Mouse (Mus musculus) forebrain, embryonic 15.5 days (tissue): ENCODE measurements around the gene Nucb1. TPM values are rescaled to one million over a fixed set of nuclear protein-coding genes. Genes with fewer than 3 reads are reported as not detected.
"Not testable (repeated sequence)": the region's sequence is repeated elsewhere in the genome, so short reads cannot be mapped to it uniquely, and the experiment has no call there.

Experiments used
- ATAC-seq: fragments of 200-750 bp; cut with Nextera tagmentation; replicated peaks from 2 replicates; pipeline ENCODE4 v1.8.0; 2017; ENCODE audit warnings: mild to moderate bottlenecking, moderate TSS enrichment, moderate library complexity
- H3K27ac ChIP-seq: fragments of 300-500 bp; sonication (generic); replicated peaks from 2 replicates; pipeline ENCODE4 v1.5.1; 2015; ENCODE audit warnings: mild to moderate bottlenecking, inconsistent platforms
- H3K27me3 ChIP-seq: fragments of 300-500 bp; sonication (generic); 2 replicates; pipeline ENCODE4 v1.6.1; 2015; ENCODE audit warnings: inconsistent platforms
- H3K36me3 ChIP-seq: fragments of 300-500 bp; sonication (generic); 2 replicates; pipeline ENCODE4 v1.6.1; 2015; ENCODE audit warnings: mild to moderate bottlenecking, inconsistent platforms
- H3K4me1 ChIP-seq: fragments of 300-500 bp; sonication (generic); 2 replicates; pipeline ENCODE4 v1.6.1; 2015; ENCODE audit warnings: inconsistent platforms
- H3K4me2 ChIP-seq: fragments of 300-500 bp; sonication (generic); replicated peaks from 2 replicates; pipeline ENCODE4 v1.6.1; 2015; ENCODE audit warnings: mild to moderate bottlenecking, inconsistent platforms
- H3K4me3 ChIP-seq: fragments of 300-500 bp; sonication (generic); 2 replicates; pipeline ENCODE4 v1.5.1; 2015; ENCODE audit warnings: mild to moderate bottlenecking, inconsistent platforms
- H3K9ac ChIP-seq: fragments of 300-500 bp; sonication (generic); replicated peaks from 2 replicates; pipeline ENCODE4 v1.6.1; 2015; ENCODE audit warnings: mild to moderate bottlenecking, inconsistent platforms
- H3K9me3 ChIP-seq: fragments of 300-500 bp; sonication (generic); 2 replicates; pipeline ENCODE4 v1.6.1; 2016; ENCODE audit warnings: inconsistent platforms
- WGBS: fragments of 180-500 bp; shearing (Covaris S2); methylation state at CpG from one replicate; pipeline ENCODE4 v1.1.7; 2015; ENCODE audit warnings: mixed read lengths; 5-methylcytosine and 5-hydroxymethylcytosine counted together
- polyA plus RNA-seq: library from polyadenylated mRNA; unstranded; fragments of >200 nt; fragmentation: Nextera tagmentation; extraction: Ambion mirVana; gene quantifications from 2 replicates; pipeline ENCODE4 v1.2.1, GENCODE M21; 2015

Gene Nucb1
- polyA plus RNA-seq, 1 experiment from 2014 or later: 95.0 TPM

DNA sequence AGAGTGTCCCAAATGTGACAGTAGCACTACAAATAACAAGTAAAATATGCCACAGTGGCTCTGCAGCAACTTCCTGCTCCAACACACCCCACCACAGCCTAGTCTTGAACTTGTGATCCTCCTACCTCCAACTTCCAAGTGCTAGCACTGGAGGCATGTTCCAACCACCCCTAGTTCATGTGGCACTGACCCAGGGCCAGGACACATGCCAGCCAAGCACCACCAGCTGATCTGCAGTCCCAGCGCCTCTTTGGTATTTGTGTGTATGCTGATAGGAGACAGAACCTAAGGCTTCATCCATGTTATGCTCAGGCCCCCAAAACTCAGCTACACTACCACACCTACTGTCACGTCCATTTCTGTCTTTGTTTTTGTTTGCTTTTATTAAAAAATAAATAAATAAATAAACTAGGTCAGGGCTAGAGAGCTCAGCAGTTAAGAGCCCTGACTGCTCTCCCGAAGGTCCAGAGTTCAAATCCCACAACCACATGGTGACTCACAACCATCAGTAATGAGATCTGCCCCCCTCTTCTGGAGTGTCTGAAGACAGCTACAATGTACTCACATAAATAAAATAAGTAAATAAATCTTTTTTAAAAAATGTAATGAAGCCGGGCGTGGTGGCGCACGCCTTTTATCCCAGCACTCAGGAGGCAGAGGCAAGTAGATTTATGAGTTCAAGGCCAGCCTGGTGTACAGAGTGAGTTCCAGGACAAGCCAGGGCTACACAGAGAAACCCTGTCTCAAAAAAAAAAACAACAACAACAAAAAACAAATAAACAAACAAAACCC lies 46.0 kb downstream of the Nucb1 start:
- Histone ChIP-seq H3K9me3 (no peaks in the 10 kb centered on the region), H3K27me3 (no peaks in the 10 kb centered on the region), H3K4me2 (no peak overlapping the region), H3K27ac (no peak overlapping the region), H3K4me1 (peaks cover 37% of the 10 kb centered on the region), H3K36me3 (peaks cover 29% of the 10 kb centered on the region), H3K4me3 (no peak overlapping the region), H3K9ac (no peak overlapping the region)
- WGBS: 92% methylated on average over 7 of the region's 7 CpGs
- ATAC-seq: no peak

DNA sequence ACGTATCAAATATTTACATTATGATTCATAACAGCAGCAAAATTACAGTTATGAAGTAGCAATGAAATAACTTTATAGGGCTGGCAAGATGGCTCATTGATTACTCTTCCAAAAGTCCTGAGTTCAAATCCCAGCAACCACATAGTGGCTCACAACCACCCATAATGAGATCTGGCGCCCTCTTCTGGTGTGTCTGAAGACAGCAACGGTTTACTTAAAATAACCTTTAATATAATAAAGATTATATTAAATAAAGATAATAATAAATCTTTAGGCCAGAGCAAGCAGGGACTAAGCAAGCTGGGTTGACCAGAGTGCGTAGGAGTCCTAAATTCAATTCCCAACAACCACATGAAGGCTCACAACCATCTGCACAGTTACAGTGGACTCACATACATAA lies 47.3 kb downstream of the Nucb1 start:
- not testable (repeated sequence) for H3K27me3 ChIP-seq, H3K4me2 ChIP-seq, H3K4me3 ChIP-seq, ATAC-seq, H3K9ac ChIP-seq, H3K9me3 ChIP-seq, H3K27ac ChIP-seq
- WGBS: 80% methylated on average over 4 of the region's 4 CpGs
- Histone ChIP-seq H3K36me3 (peaks cover 35% of the 10 kb centered on the region), H3K4me1 (peaks cover 43% of the 10 kb centered on the region)

DNA sequence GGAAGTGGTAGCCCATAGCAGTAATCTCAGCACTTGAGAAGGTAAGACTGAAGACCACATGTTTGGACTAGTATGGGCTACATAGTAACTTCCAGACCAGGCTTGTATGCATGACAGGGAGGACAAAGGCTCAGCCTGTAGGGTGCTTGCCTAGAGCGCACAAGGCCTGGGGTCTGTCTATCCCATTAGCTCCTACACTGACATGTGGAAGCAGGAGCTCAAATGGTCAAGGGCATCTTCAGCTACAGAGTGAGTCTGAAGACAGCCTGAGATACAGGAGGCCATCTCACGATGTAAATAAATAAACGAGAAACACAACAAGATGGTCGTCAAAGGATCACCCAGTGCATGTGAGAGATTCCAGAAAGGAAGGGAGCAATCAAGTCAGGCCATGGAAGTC lies 47.9 kb downstream of the Nucb1 start:
- Histone ChIP-seq H3K9me3 (no peaks in the 10 kb centered on the region), H3K4me1 (peaks cover 47% of the 10 kb centered on the region), H3K36me3 (peaks cover 40% of the 10 kb centered on the region), H3K4me2 (no peak overlapping the region), H3K4me3 (no peak overlapping the region), H3K9ac (no peak overlapping the region), H3K27ac (no peak overlapping the region), H3K27me3 (no peaks in the 10 kb centered on the region)
- 89% methylated on average over 4 of the region's 4 CpGs for WGBS
- no peak for ATAC-seq

DNA sequence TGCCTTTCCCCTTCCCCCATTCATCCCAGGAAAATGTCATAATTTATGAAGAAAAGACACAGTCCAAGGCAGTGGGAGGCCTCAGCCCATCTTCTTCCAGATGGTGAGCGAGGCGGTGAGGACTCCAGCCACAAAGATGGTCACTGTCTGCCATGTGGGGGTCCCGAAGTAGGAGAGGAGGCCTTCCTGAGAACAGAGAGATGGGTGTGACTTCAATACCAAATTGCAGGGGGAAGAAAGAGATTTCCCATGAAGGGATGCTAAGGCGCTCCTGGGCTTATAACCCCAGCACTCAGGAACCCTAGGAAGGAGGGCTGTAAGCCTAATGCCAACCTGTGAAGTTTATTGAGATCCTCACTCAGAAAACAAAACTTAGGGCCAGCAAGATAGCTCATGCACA lies 48.4 kb downstream of the Nucb1 start:
- H3K4me1 ChIP-seq: peaks cover 48% of the 10 kb centered on the region
- H3K9ac ChIP-seq: no peak overlapping the region
- H3K4me3 ChIP-seq: no peak overlapping the region
- no peaks in the 10 kb centered on the region for H3K9me3 ChIP-seq
- no peak overlapping the region for H3K4me2 ChIP-seq
- H3K27ac ChIP-seq: peak overlapping the region; percentile 7; the same call in 1 of the 2 replicates
- no peaks in the 10 kb centered on the region for H3K27me3 ChIP-seq
- H3K36me3 ChIP-seq: peaks cover 45% of the 10 kb centered on the region
- ATAC-seq: no peak
- 94% methylated on average over 4 of the region's 4 CpGs for WGBS

DNA sequence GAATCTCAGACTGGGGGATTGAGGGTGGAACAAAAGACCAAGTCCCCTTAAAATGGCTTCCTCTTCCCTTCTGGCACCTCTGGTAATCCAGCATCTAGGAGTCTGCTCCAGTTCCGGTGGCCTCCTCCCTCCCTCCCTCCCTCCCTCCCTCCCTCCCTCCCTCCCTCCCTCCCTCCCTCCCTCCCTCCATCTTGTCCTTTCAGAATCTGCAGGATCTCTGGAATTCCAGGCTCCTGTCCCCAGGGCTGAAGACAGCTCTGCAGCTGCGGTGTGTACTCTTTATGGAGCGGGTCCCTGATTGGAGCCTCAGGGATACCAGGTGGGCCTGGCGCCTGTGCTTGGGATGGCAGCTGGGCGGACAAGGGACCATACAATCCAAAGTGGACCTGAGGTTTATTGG lies 48.9 kb downstream of the Nucb1 start:
- Histone ChIP-seq H3K9me3 (no peaks in the 10 kb centered on the region), H3K4me3 (no peak overlapping the region), H3K4me2 (no peak overlapping the region), H3K27me3 (no peaks in the 10 kb centered on the region), H3K4me1 (peaks cover 52% of the 10 kb centered on the region), H3K27ac (peak overlapping the region; percentile 96), H3K36me3 (peaks cover 47% of the 10 kb centered on the region), H3K9ac (no peak overlapping the region)
- ATAC-seq: no peak
- WGBS: 83% methylated on average over 4 of the region's 5 CpGs

DNA sequence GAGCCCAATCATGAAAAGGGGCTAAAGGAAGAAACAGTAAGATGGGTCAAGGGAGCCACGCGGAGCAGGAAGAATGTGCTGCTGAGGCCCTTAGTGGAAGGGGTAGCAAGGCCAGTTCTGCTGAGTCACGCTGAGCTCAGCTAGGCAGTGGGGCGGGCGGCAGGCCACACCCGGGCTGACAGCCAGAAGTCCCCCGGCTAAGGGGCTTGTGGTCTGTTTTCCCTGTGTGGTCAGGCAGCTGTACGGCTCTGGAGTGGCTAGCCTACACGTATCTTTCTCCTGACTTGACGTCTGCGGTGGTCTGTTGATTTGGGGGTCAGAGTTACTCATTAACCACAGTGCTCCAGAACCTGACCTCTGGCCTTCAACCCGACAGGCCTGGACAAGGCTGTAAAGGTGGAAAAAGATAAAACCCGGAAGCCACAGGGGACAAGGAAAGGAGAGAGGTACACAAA lies 49.3 kb downstream of the Nucb1 start:
- ATAC-seq: no peak
- Histone ChIP-seq H3K27ac (peak overlapping the region; percentile 96), H3K27me3 (no peaks in the 10 kb centered on the region), H3K4me2 (peak overlapping the region; percentile 56; the same call in 1 of the 2 replicates), H3K36me3 (peaks cover 47% of the 10 kb centered on the region), H3K9ac (no peak overlapping the region), H3K4me1 (peaks cover 48% of the 10 kb centered on the region), H3K9me3 (no peaks in the 10 kb centered on the region), H3K4me3 (no peak overlapping the region)
- 49% methylated on average over 13 of the region's 13 CpGs for WGBS

DNA sequence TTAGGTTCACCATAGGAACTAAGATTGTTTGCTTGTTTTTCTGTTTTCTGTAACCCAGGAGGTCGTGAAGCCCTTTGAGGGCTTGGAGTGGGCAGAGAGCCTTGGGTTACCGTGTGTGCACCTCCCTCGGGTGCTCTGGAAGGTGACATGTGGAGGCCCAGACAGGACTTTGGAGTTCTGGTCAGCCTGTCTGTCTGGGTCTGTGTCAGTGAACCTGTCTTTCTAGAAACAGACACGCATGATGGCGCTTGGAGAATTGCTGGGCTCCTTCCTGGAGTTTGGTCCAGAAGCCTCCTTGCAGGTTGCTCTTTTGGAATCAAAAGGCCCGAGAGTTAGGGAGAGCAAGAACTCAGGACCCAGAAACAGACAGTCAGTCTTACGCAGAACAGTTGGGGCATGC lies 49.8 kb downstream of the Nucb1 start:
- peaks cover 48% of the 10 kb centered on the region for H3K36me3 ChIP-seq
- peak; percentile 2; the same call in 1 of the 2 replicates for ATAC-seq

DNA sequence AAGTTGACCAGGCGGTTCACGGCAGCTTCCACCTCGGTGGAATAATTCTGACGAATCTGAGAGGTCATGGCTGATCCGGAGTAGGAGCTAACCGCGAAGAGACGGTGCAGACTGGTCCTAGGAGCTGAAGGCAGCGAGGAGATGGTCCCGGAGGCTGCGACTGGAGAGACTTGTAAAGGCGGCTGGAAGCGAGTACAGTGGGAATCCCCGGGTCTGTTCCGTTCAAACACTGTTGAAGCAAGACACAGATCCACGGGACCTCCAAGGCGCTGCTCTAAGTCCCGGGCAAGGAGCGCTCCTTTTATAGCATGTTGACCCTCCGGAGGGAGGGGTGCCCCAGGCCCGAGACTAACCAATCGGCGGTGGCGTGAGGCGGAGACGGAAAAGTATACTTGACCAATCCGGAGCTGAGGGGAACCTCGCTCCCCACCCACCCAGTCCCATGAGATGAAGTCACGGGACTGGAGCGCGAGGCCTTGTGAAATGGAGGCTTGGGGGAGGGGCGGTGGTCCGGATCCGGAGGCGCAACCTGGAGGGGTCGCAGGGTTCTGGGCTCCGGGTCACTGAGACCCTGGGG lies 50.6 kb downstream of the Nucb1 start, which contains the start of gene Ftl1:
Ftl1 (minus strand) TSS at position 321 of the 577 bp plus-strand sequence.
- H3K27me3 ChIP-seq, H3K9me3 ChIP-seq: not testable (repeated sequence)
- under 1% methylated on average over 31 of the region's 37 CpGs for WGBS
- H3K4me3 ChIP-seq: peak within 1 kb of the TSS; percentile 93
- H3K4me1 ChIP-seq: peaks cover 36% of the 10 kb centered on the region
- H3K4me2 ChIP-seq: peak within 1 kb of the TSS; percentile 63
- H3K27ac ChIP-seq: peak within 1 kb of the TSS; percentile 96
- peaks cover 47% of the 10 kb centered on the region for H3K36me3 ChIP-seq
- peak; percentile 95 for ATAC-seq
- peak within 1 kb of the TSS; percentile 93 for H3K9ac ChIP-seq

More for the DNA sequence above, 49.8 kb downstream of the Nucb1 start:
- Histone ChIP-seq H3K4me1 (peaks cover 43% of the 10 kb centered on the region), H3K27me3 (no peaks in the 10 kb centered on the region), H3K4me2 (peak overlapping the region; percentile 56), H3K9me3 (no peaks in the 10 kb centered on the region), H3K9ac (peak overlapping the region; percentile 41), H3K27ac (peak overlapping the region; percentile 96), H3K4me3 (peak overlapping the region; percentile 93)
- 79% methylated on average over 7 of the region's 7 CpGs for WGBS

DNA sequence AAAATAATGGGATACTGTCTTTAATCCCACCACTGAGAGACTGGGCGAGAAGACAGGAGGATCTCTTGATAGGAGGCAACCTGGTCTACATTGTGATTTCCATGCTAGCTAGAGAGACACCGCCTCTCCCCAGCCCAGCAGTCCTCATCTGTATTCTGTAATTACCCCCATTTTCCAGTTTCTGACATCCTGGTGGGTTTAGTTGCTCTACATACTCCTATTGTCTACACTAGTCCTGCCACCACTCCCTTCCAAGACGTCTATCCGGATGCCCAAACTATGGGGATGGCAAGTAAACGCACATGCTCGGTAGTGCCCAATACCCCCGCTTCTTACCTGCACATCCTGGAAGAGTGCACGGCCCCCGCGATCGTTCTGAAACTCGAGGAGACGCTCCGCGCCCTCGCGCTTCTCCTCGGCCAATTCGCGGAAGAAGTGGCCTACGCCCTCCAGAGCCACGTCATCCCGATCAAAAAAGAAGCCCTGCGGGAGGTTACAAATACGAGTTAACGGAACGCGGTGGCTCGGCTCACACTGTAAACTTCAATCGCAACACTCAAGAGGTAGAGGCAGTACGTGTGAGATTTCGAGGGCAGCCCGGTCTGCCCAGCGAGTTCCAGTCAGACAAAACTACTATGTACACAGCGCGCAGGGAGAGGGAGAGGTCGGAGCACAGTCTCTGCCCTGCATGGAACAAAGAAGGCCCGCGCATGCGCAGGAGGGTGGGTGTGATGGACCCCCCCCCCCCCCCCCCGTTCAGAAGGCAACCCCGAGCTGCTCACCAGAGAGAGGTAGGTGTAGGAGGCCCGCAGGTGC lies 51.2 kb downstream of the Nucb1 start:
- ATAC-seq: peak; percentile 77
- H3K27ac ChIP-seq: peak overlapping the region; percentile 96
- no peaks in the 10 kb centered on the region for H3K27me3 ChIP-seq
- peak overlapping the region; percentile 93 for H3K4me3 ChIP-seq
- peaks cover 35% of the 10 kb centered on the region for H3K4me1 ChIP-seq
- peak overlapping the region; percentile 93 for H3K9ac ChIP-seq
- WGBS: under 1% methylated on average over 43 of the region's 43 CpGs
- peaks cover 50% of the 10 kb centered on the region for H3K36me3 ChIP-seq
- H3K9me3 ChIP-seq: no peaks in the 10 kb centered on the region
- peak overlapping the region; percentile 63 for H3K4me2 ChIP-seq

DNA sequence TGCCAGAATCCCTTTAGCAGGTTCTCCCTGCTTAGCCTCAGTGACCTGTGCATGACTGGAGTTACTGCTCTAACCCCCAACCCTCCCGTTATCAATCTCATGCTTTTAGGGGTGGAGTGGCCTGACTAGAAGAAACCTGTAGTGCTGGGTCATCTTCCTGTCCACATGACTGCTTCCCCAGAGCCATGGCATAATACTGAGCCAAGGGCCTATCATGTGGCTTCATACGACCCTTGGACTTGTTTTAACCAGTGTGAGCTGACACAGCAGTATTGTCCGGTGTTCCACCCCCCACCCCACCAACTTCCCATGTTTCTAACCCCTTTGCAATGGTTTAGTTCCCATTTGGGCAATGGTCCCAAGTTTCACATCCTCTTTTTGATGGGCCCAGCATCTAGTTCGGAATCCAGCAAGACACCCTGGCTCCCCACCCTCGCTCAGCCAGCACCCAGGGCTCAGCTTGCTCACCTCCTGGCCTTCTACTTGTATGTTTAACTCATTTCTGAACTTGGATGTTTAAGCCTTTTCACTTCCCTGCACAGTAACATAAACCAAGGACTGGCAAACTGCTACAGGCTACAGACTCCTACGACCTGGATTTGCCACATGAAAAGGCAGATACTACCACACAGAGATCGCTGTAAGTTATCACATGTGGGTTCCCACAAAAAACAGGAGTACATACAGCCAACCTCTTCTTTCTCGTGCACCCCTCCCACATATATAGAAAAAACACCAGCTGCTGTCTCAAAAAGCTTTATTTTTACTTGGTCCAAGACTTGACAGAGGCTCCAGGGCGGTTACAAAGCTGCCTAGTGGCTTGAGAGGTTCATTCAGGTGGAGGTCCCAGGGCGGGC lies 52.8 kb downstream of the Nucb1 start:
- Histone ChIP-seq H3K9me3 (no peaks in the 10 kb centered on the region), H3K9ac (peak overlapping the region; percentile 93), H3K4me3 (peak overlapping the region; percentile 93), H3K4me2 (peak overlapping the region; percentile 63), H3K4me1 (peaks cover 32% of the 10 kb centered on the region), H3K36me3 (peaks cover 37% of the 10 kb centered on the region), H3K27me3 (no peaks in the 10 kb centered on the region), H3K27ac (peak overlapping the region; percentile 96)
- WGBS: 71% methylated on average over 10 of the region's 10 CpGs
- no peak for ATAC-seq

DNA sequence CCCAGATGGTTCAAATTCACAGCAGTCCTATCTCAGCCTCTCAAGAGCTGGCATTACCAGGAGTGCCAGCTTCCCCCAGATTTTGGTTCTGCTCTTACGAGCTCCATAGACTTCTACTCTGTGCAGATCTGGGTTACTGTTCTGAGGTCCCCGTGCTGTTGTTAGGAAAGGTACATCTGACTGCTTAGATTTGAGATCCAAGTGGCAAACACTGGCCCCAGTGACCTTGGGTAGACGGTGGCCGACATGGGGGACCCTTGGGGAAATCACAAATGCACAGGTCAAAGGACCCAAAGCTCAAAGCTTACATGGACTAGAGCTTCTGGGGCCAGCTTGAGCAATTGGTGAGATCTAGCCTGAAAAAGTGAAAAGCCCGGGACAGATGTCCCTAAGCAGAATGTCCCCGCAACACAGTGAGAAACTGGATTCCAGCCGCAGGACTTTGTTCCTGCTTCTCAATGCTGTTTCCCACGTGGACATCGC lies 53.4 kb downstream of the Nucb1 start:
- 59% methylated on average over 9 of the region's 9 CpGs for WGBS
- Histone ChIP-seq H3K4me1 (peaks cover 32% of the 10 kb centered on the region), H3K27ac (peak overlapping the region; percentile 96), H3K9ac (peak overlapping the region; percentile 93; the same call in 1 of the 2 replicates), H3K4me2 (peak overlapping the region; percentile 63), H3K36me3 (peaks cover 31% of the 10 kb centered on the region), H3K27me3 (no peaks in the 10 kb centered on the region), H3K4me3 (peak overlapping the region; percentile 93; the same call in 1 of the 2 replicates), H3K9me3 (no peaks in the 10 kb centered on the region)
- ATAC-seq: no peak
